Mouse (Mus musculus) midbrain, postnatal 0 days (tissue): ENCODE results near the gene Grip1. TPM values are rescaled to one million over a fixed set of nuclear protein-coding genes. Genes with fewer than 3 reads are reported as not detected.

Experiments used
- ATAC-seq: fragments of 200-750 bp; cut with Nextera tagmentation; 2 replicates; pipeline ENCODE4 v1.8.0; 2017; ENCODE audit warnings: moderate number of reproducible peaks, mild to moderate bottlenecking, moderate TSS enrichment, moderate library complexity; ENCODE audit not compliant: low FRiP score
- DNase-seq: peaks from one replicate; pipeline ENCODE4 v3.0.0-alpha.2; 2015; ENCODE audit warnings: low spot score
- H3K27ac ChIP-seq: fragments of 300-500 bp; sonication (generic); 2 replicates; pipeline ENCODE4 v1.5.1; 2014; ENCODE audit warnings: low read depth, mild to moderate bottlenecking, low read length, mixed read lengths
- H3K27me3 ChIP-seq: fragments of 300-500 bp; sonication (generic); 2 replicates; pipeline ENCODE4 v1.6.1; 2014; ENCODE audit warnings: low read length, control low read depth, mixed read lengths; ENCODE audit not compliant: insufficient read depth
- H3K36me3 ChIP-seq: fragments of 300-500 bp; sonication (generic); 2 replicates; pipeline ENCODE4 v1.6.1; 2014; ENCODE audit warnings: low read length, control low read depth, mixed read lengths; ENCODE audit not compliant: insufficient read depth
- H3K4me1 ChIP-seq: fragments of 300-500 bp; sonication (generic); 2 replicates; pipeline ENCODE4 v1.6.1; 2014; ENCODE audit warnings: mild to moderate bottlenecking, control low read depth, antibody characterized with exemption, low read length, mixed read lengths; ENCODE audit not compliant: insufficient read depth
- H3K4me2 ChIP-seq: fragments of 300-500 bp; sonication (generic); 2 replicates; pipeline ENCODE4 v1.6.1; 2014; ENCODE audit warnings: low read depth, mild to moderate bottlenecking, low read length, mixed read lengths; ENCODE audit not compliant: poor library complexity, severe bottlenecking
- H3K4me3 ChIP-seq: fragments of 300-500 bp; sonication (generic); 2 replicates; pipeline ENCODE4 v1.5.1; 2014; ENCODE audit warnings: low read depth, mild to moderate bottlenecking, low read length, moderate library complexity
- H3K9ac ChIP-seq: fragments of 300-500 bp; sonication (generic); replicated peaks from 2 replicates; pipeline ENCODE4 v1.6.1; 2014; ENCODE audit warnings: mild to moderate bottlenecking, low read length, moderate library complexity, mixed read lengths; ENCODE audit not compliant: poor library complexity, severe bottlenecking
- H3K9me3 ChIP-seq: fragments of 300-500 bp; sonication (generic); 2 replicates; pipeline ENCODE4 v1.6.1; 2016; ENCODE audit warnings: low read length, control low read depth
- CTCF ChIP-seq: IDR thresholded peaks from 2 replicates; pipeline ENCODE4 v1.5.1; 2016; ENCODE audit warnings: antibody characterized with exemption, mild to moderate bottlenecking
- WGBS: fragments of 180-500 bp; shearing (Covaris S2); extraction: QIAGEN DNeasy Blood & Tissue Kit; methylation state at CpG from one replicate; pipeline ENCODE4 v1.1.7; 2014; 5-methylcytosine and 5-hydroxymethylcytosine counted together
- polyA plus RNA-seq: library from polyadenylated mRNA; unstranded; fragments of >200 nt; fragmentation: Nextera tagmentation; extraction: Ambion mirVana; gene quantifications from 2 replicates; pipeline ENCODE4 v1.2.1, GENCODE M21; 2015
- total RNA-seq: library from RNA; depleted of rRNA; stranded (reverse); fragments of >200 nt; gene quantifications from 2 replicates; pipeline ENCODE4 v1.2.3, GENCODE M21; 2014

Gene Grip1
- total and polyA plus RNA-seq, 2 experiments from 2014 or later = 14.6 to 35.4 TPM

DNA sequence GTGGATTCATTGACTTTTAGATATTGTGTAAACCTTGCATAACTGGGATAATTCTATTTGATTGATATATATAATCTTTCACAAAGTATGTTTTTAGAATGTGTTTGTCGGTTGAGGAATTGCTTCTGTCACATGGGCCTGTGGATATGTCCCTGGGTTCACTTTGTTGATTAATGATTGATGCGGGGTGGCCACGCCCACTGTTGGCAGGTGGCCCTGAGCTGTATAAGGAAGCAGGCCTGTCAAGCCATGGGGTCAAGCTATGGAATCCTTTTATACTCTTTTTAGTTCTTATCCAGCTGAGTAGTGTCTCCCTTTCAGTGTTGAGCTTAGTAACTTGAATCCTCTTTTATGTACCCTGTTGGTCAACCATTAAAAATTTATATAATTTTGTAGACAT lies 72.1 kb downstream of the Grip1 start:
- no peak overlapping the region for H3K4me2 ChIP-seq
- no peaks in the 10 kb centered on the region for H3K9me3 ChIP-seq
- ATAC-seq (no peak), DNase-seq (no peak)
- H3K36me3 ChIP-seq = no peaks in the 10 kb centered on the region
- TF ChIP-seq CTCF = no peak
- H3K27me3 ChIP-seq = no peaks in the 10 kb centered on the region
- no peaks in the 10 kb centered on the region for H3K4me1 ChIP-seq
- no peak overlapping the region for H3K9ac ChIP-seq
- no peak overlapping the region for H3K4me3 ChIP-seq
- 62% methylated on average over 3 of the region's 3 CpGs for WGBS
- no peak overlapping the region for H3K27ac ChIP-seq

GRCm38 (mm10) chr10:119534852-119535251 lies 81.2 kb downstream of the Grip1 start:
- Histone ChIP-seq H3K36me3 (no peaks in the 10 kb centered on the region), H3K27me3 (no peaks in the 10 kb centered on the region), H3K27ac (no peak overlapping the region), H3K4me2 (no peak overlapping the region), H3K9ac (no peak overlapping the region), H3K9me3 (no peaks in the 10 kb centered on the region), H3K4me1 (no peaks in the 10 kb centered on the region), H3K4me3 (no peak overlapping the region)
- WGBS = 23% methylated on average over 4 of the region's 4 CpGs
- no peak for ATAC-seq
- no peak for DNase-seq
- TF ChIP-seq CTCF = no peak

- ATAC-seq (no peak), DNase-seq (no peak)
- no peaks in the 10 kb centered on the region for H3K36me3 ChIP-seq
- H3K27ac ChIP-seq = no peak overlapping the region
- no peak overlapping the region for H3K4me3 ChIP-seq
- no peak overlapping the region for H3K4me2 ChIP-seq
- WGBS = 93% methylated on average over 4 of the region's 4 CpGs
- no peaks in the 10 kb centered on the region for H3K9me3 ChIP-seq
- no peak overlapping the region for H3K9ac ChIP-seq
- no peaks in the 10 kb centered on the region for H3K27me3 ChIP-seq
- no peaks in the 10 kb centered on the region for H3K4me1 ChIP-seq
- no peak for TF ChIP-seq CTCF
Observed at GRCm38 (mm10) chr10:119541655-119542054, 88.0 kb downstream of the Grip1 start.

GRCm38 (mm10) chr10:119543771-119544170 lies 90.1 kb downstream of the Grip1 start:
- DNase-seq = no peak
- no peak overlapping the region for H3K9ac ChIP-seq
- no peak overlapping the region for H3K27ac ChIP-seq
- no peak overlapping the region for H3K4me2 ChIP-seq
- no peaks in the 10 kb centered on the region for H3K36me3 ChIP-seq
- 36% methylated on average over 7 of the region's 7 CpGs for WGBS
- no peaks in the 10 kb centered on the region for H3K27me3 ChIP-seq
- H3K4me1 ChIP-seq = no peaks in the 10 kb centered on the region
- H3K4me3 ChIP-seq = no peak overlapping the region
- no peaks in the 10 kb centered on the region for H3K9me3 ChIP-seq
- ATAC-seq = no peak
- TF ChIP-seq CTCF = no peak

GRCm38 (mm10) chr10:119544743-119545142 lies 91.1 kb downstream of the Grip1 start:
- no peaks in the 10 kb centered on the region for H3K27me3 ChIP-seq
- H3K4me3 ChIP-seq = no peak overlapping the region
- H3K9ac ChIP-seq = no peak overlapping the region
- H3K27ac ChIP-seq = no peak overlapping the region
- DNase-seq (no peak), ATAC-seq (no peak)
- no peaks in the 10 kb centered on the region for H3K36me3 ChIP-seq
- no peak for TF ChIP-seq CTCF
- H3K4me2 ChIP-seq = peak overlapping the region; percentile 16; the same call in 1 of the 2 replicates
- WGBS = 29% methylated on average over 9 of the region's 9 CpGs
- H3K9me3 ChIP-seq = no peaks in the 10 kb centered on the region
- no peaks in the 10 kb centered on the region for H3K4me1 ChIP-seq

GRCm38 (mm10) chr10:119547875-119548274 lies 94.2 kb downstream of the Grip1 start:
- TF ChIP-seq CTCF = no peak
- no peaks in the 10 kb centered on the region for H3K27me3 ChIP-seq
- ATAC-seq = no peak
- DNase-seq = no peak
- no peak overlapping the region for H3K4me3 ChIP-seq
- 85% methylated on average over 5 of the region's 5 CpGs for WGBS
- no peak overlapping the region for H3K9ac ChIP-seq
- H3K36me3 ChIP-seq = no peaks in the 10 kb centered on the region
- no peaks in the 10 kb centered on the region for H3K4me1 ChIP-seq
- no peak overlapping the region for H3K4me2 ChIP-seq
- no peaks in the 10 kb centered on the region for H3K9me3 ChIP-seq
- no peak overlapping the region for H3K27ac ChIP-seq
